Mouse (Mus musculus) bone marrow macrophage, adult 2 months (primary cell): Measurements from ENCODE around the gene Edn3. TPM values are rescaled to one million over a fixed set of nuclear protein-coding genes. Genes with fewer than 3 reads are reported as not detected.

Experiments
- H3K27ac ChIP-seq: 2 replicates; pipeline ENCODE4 v1.5.1; 2012; ENCODE audit warnings: low read depth, low read length; ENCODE audit not compliant: insufficient read depth
- H3K4me1 ChIP-seq: 2 replicates; pipeline ENCODE4 v1.6.1; 2012; ENCODE audit warnings: low read length; ENCODE audit not compliant: control insufficient read depth, insufficient read depth
- H3K4me3 ChIP-seq: 2 replicates; pipeline ENCODE4 v1.5.1; 2012; ENCODE audit warnings: mild to moderate bottlenecking, low read length, moderate library complexity; ENCODE audit not compliant: insufficient read depth
- CTCF ChIP-seq: IDR thresholded peaks from 2 replicates; pipeline ENCODE4 v1.5.1; 2012; ENCODE audit warnings: low read depth, mild to moderate bottlenecking, low read length, moderate library complexity
- POLR2A ChIP-seq: IDR thresholded peaks from 2 replicates; pipeline ENCODE4 v1.6.1; 2012; ENCODE audit warnings: mild to moderate bottlenecking, low read depth, low read length, borderline replicate concordance
- polyA plus RNA-seq: library from polyadenylated mRNA; stranded (reverse); fragments of >200 nt; gene quantifications from 2 replicates; pipeline ENCODE4 v1.2.4, GENCODE M21; 2012; ENCODE audit not compliant: missing spikeins, insufficient read depth, insufficient read length

The Edn3 gene
- polyA plus RNA-seq, 1 experiment = not detected

- TF ChIP-seq CTCF (no peak), POLR2A (no peak)
- Histone ChIP-seq H3K27ac (no peak overlapping the region), H3K4me3 (no peak overlapping the region), H3K4me1 (no peaks in the 10 kb centered on the region)
Measured at GRCm38 (mm10) chr2:174754231-174754630, 6.2 kb upstream of the Edn3 start.

DNA sequence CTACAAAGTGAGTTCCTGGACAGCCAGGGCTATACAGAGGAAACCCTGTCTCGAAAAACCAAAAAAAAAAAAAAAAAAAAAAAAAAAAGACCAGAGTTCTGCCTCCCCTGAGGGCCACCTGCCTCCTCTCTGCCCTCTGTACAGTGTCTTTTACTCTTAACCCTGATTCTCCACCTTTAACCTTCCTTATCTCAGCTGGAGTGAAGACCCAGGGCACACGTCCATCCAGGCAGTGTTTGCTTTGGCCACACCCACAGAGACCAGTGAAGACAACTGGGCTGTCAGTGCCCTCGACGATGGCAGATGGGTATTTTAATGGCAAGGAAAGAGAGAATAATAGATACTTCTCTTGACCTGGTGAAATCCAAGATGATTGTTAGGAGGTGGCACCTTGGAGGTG is 1.2 kb upstream of the Edn3 start:
- H3K4me1 ChIP-seq = no peaks in the 10 kb centered on the region
- no peak overlapping the region for H3K27ac ChIP-seq
- H3K4me3 ChIP-seq = no peak overlapping the region
- TF ChIP-seq POLR2A = no peak
- TF ChIP-seq CTCF = no peak

GRCm38 (mm10) chr2:174761452-174762101 is 1.2 kb downstream of the Edn3 start:
- TF ChIP-seq CTCF = no peak
- no peak for TF ChIP-seq POLR2A
- Histone ChIP-seq H3K27ac (no peak overlapping the region), H3K4me3 (no peak overlapping the region), H3K4me1 (no peaks in the 10 kb centered on the region)

DNA sequence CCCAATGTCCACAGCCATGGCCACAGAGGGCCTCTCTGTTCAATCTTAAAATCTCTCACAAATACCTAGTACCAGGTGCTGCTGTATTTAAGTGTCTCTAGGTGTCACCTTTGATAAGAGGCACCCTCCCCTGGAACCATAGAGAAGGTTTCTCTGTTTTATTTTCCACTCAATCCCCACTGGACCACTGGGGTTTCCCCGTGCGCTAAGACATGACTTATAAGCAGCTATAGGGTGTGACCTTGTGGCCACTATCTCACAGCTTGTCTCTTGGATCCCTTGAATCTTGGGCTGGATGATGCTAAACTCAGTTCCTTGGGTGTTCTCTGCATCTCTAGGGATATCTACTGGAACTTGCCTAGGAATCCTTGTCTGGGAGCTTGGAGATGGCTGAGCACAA is 1.9 kb downstream of the Edn3 start:
- Histone ChIP-seq H3K27ac (no peak overlapping the region), H3K4me3 (no peak overlapping the region), H3K4me1 (no peaks in the 10 kb centered on the region)
- no peak for TF ChIP-seq POLR2A
- no peak for TF ChIP-seq CTCF

DNA sequence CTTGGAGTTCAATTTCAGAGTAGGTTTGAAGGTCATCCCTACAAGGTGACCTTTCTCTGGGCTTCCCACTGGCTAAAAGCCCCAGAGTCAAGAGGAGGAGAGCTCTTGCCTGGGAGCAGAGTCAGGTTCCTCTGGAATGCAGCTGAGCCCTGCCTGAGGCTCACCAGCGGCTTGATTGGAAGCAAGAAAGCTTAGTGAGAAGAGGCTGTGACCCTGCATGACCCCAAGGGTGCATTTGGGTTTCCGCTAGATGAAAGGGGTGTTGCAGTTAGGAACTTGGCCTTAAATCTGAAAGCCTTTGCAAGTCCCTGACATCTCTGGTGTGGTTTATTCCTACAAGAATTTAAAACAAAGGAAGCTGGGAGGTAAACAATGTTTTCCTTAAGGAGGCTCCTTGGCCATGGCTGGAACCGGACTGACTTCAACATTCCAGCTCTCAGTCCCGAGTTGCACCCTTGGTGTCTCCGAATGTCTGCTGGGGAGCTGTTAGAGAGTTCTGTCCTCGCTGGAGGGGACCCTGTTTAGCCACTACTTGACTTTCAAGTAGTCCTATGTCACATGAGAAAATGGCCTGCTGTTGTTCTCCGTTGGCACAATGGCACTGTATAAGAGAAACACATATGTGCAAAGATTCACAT is 8.6 kb downstream of the Edn3 start:
- no peak for TF ChIP-seq CTCF
- no peak for TF ChIP-seq POLR2A
- no peak overlapping the region for H3K27ac ChIP-seq

GRCm38 (mm10) chr2:174774177-174775111 is 14.0 kb downstream of the Edn3 start:
- no peaks in the 10 kb centered on the region for H3K4me1 ChIP-seq
- TF ChIP-seq CTCF = no peak
- TF ChIP-seq POLR2A = no peak
- no peak overlapping the region for H3K27ac ChIP-seq
- H3K4me3 ChIP-seq = no peak overlapping the region

More for the DNA sequence above, 8.6 kb downstream of the Edn3 start:
- no peaks in the 10 kb centered on the region for H3K4me1 ChIP-seq
- H3K4me3 ChIP-seq = no peak overlapping the region

- H3K27ac ChIP-seq = no peak overlapping the region
- H3K4me1 ChIP-seq = no peaks in the 10 kb centered on the region
- no peak overlapping the region for H3K4me3 ChIP-seq
- TF ChIP-seq CTCF (no peak), POLR2A (no peak)
Measured at GRCm38 (mm10) chr2:174782016-174782415, 21.6 kb downstream of the Edn3 start.

GRCm38 (mm10) chr2:174782880-174783279 is 22.5 kb downstream of the Edn3 start:
- no peak overlapping the region for H3K4me3 ChIP-seq
- H3K27ac ChIP-seq = no peak overlapping the region
- TF ChIP-seq POLR2A = no peak
- TF ChIP-seq CTCF = no peak
- H3K4me1 ChIP-seq = no peaks in the 10 kb centered on the region

DNA sequence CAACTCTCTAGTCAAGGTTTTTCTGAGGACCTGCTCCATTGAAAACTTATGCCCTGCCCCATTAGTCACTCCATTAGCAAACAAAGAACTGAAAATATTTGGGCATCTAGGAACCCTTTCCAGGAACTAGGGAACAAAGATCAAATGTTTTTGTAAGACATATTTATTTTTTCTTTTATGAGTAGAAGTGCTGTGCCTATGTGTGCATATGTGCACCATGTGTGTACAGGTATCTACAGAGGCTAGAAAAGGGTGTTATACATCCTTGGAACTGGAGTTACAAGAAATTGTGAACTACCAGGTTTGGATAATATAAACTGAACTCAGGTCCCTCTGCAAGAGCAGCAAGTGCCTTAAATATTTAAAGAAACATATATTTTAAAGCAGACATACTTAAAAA is 28.4 kb downstream of the Edn3 start:
- no peak for TF ChIP-seq CTCF
- no peak for TF ChIP-seq POLR2A
- H3K4me3 ChIP-seq = no peak overlapping the region
- H3K27ac ChIP-seq = no peak overlapping the region
- no peaks in the 10 kb centered on the region for H3K4me1 ChIP-seq

DNA sequence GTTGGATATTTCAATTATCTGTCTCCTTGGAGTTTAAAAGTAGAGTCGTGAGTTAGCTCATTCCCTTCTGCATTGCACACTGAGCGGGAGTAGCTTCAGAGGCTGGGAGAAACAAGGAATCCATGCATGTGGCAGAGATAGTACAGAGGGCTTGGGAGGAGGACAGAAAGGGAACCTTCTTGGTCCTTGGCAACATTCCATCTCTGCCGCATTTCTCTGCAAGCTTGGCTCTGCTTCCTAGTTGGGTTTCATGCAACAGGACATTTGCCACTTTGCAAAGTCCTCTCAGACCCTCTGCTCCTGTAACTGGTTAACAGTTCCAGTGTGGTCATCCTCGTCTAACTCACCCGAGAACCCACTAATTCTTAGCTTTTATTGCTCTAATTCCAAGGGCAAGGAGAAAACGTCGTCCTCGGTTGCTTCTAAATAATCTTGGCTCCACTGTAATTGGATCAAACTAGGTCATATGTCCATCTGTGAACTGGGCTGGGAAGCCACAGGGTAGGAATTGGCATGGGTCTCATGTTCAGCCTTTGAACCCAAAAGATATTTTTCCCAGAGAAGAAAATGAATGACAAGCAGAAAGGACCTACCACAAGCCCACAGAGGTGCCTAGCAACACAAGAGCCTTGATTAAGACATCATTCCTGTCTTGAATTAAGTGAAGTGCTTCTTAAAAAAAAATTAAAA is 32.2 kb downstream of the Edn3 start:
- Histone ChIP-seq H3K4me3 (no peak overlapping the region), H3K4me1 (no peaks in the 10 kb centered on the region), H3K27ac (no peak overlapping the region)
- TF ChIP-seq POLR2A (no peak), CTCF (no peak)
